Mouse (Mus musculus) lung, postnatal 0 days (tissue): ENCODE results near the gene Rabac1.

Experiments used
- CTCF ChIP-seq: IDR thresholded peaks from 2 replicates; pipeline ENCODE4 v1.5.1; 2016; ENCODE audit warnings: antibody characterized with exemption, mild to moderate bottlenecking
- EP300 ChIP-seq: IDR thresholded peaks from 2 replicates; pipeline ENCODE4 v1.6.1; 2016; ENCODE audit warnings: antibody characterized with exemption, mild to moderate bottlenecking, control low read depth

- no peak for TF ChIP-seq CTCF
- TF ChIP-seq EP300: no peak
Observed at GRCm38 (mm10) chr7:24930475-24930874, 42.1 kb downstream of the Rabac1 start.
